Mouse (Mus musculus): ENCODE data around the gene Muc1. TPM values are rescaled to one million over a fixed set of nuclear protein-coding genes. Genes with fewer than 3 reads are reported as not detected.

The Muc1 gene
- polyA plus RNA-seq, 1 experiment from 2014 or later, result 0.90 TPM

DNA sequence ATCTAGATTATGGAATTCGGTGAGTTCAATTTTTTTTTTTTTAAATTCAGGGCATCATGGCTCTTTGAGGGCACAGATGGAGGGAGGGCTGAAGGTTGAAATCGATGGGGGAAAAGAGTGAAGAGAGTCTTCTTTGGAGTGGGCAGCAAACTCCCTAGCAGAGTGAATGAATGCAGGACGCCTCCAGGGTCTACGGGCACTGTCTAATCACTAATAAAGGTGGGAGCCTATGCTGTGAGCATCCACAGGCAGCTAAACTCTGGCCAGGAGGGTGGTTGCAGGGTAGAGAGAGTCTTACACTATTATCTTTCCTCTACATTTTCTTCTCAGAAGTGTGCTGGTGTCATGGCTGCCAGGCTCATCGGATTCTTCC, 25.7 kb upstream of the Muc1 start:
- WGBS, result 47% methylated on average over 5 of the region's 5 CpGs
- Histone ChIP-seq H3K27ac (replicated peaks; ENCODE audit: low read depth, low read length) (no peak overlapping the region), H3K9me3 (replicated peaks; ENCODE audit: control insufficient read depth, low read length) (no peaks in the 10 kb centered on the region), H3K4me2 (ENCODE audit: low read depth, low read length) (peak overlapping the region; percentile 47), H3K27me3 (ENCODE audit: control insufficient read depth, insufficient read depth, low read length) (no peaks in the 10 kb centered on the region), H3K4me1 (ENCODE audit: control insufficient read depth, insufficient read depth, low read length) (no peaks in the 10 kb centered on the region), H3K36me3 (replicated peaks; ENCODE audit: control insufficient read depth, insufficient read depth, low read depth, low read length) (peaks cover 6% of the 10 kb centered on the region), H3K9ac (replicated peaks; ENCODE audit: low read length) (peak overlapping the region; percentile 42), H3K4me3 (ENCODE audit: low read depth, low read length) (peak overlapping the region; percentile 49)
- DNase-seq (ENCODE audit: low spot score) (no peak), ATAC-seq (replicated peaks; ENCODE audit: insufficient number of reproducible peaks, low FRiP score, low TSS enrichment, low read depth) (no peak)

DNA sequence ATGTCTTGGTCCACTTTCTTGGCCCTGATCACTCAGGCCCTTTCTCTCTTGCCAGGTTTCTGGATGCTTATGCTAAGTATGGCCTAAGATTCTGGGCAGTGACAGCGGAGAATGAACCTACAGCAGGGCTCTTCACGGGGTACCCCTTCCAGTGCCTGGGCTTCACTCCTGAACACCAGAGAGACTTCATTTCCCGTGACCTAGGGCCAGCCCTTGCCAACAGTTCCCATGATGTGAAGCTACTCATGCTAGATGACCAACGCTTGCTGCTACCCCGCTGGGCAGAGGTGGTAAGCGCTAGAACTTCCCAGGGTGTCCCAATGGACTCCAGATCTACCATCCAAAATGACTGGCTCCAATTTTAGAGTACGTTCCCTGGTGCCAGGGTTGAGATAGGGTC, 22.8 kb upstream of the Muc1 start:
- peaks cover 6% of the 10 kb centered on the region for H3K36me3 ChIP-seq (replicated peaks; ENCODE audit: control insufficient read depth, insufficient read depth, low read depth, low read length)
- 96% methylated on average over 7 of the region's 7 CpGs for WGBS
- H3K4me2 ChIP-seq (ENCODE audit: low read depth, low read length), result no peak overlapping the region
- ATAC-seq (replicated peaks; ENCODE audit: insufficient number of reproducible peaks, low FRiP score, low TSS enrichment, low read depth) (no peak), DNase-seq (ENCODE audit: low spot score) (no peak)
- no peaks in the 10 kb centered on the region for H3K9me3 ChIP-seq (replicated peaks; ENCODE audit: control insufficient read depth, low read length)
- H3K4me1 ChIP-seq (ENCODE audit: control insufficient read depth, insufficient read depth, low read length), result no peaks in the 10 kb centered on the region
- H3K4me3 ChIP-seq (ENCODE audit: low read depth, low read length), result no peak overlapping the region
- H3K27me3 ChIP-seq (ENCODE audit: control insufficient read depth, insufficient read depth, low read length), result no peaks in the 10 kb centered on the region
- no peak overlapping the region for H3K27ac ChIP-seq (replicated peaks; ENCODE audit: low read depth, low read length)
- no peak overlapping the region for H3K9ac ChIP-seq (replicated peaks; ENCODE audit: low read length)

DNA sequence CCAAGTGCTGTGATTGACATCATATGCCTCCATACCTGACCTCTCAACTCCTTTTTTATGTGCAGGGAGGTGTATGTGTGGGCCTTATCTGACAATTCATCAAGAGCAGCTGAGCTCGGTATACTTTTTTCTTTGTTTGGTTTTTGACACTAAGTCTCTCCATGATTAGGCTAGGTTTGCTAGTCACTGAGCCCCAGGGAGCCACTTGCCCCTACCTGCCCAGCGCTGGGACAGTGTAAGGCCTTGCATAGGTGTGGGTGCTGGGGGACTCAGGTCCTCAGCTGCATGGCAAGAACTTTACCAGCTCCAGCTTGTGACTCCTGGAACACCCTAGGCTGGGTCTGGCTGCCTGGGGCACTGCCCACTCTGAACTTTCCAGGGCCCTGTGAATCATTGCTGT, 22.2 kb upstream of the Muc1 start:
- H3K27ac ChIP-seq (replicated peaks; ENCODE audit: low read depth, low read length), result no peak overlapping the region
- peaks cover 6% of the 10 kb centered on the region for H3K36me3 ChIP-seq (replicated peaks; ENCODE audit: control insufficient read depth, insufficient read depth, low read depth, low read length)
- no peak for DNase-seq (ENCODE audit: low spot score)
- no peaks in the 10 kb centered on the region for H3K9me3 ChIP-seq (replicated peaks; ENCODE audit: control insufficient read depth, low read length)
- no peaks in the 10 kb centered on the region for H3K4me1 ChIP-seq (ENCODE audit: control insufficient read depth, insufficient read depth, low read length)
- no peak for ATAC-seq (replicated peaks; ENCODE audit: insufficient number of reproducible peaks, low FRiP score, low TSS enrichment, low read depth)
- no peak overlapping the region for H3K4me3 ChIP-seq (ENCODE audit: low read depth, low read length)
- 94% methylated on average over 2 of the region's 2 CpGs for WGBS
- no peak overlapping the region for H3K9ac ChIP-seq (replicated peaks; ENCODE audit: low read length)
- no peaks in the 10 kb centered on the region for H3K27me3 ChIP-seq (ENCODE audit: control insufficient read depth, insufficient read depth, low read length)
- no peak overlapping the region for H3K4me2 ChIP-seq (ENCODE audit: low read depth, low read length)

DNA sequence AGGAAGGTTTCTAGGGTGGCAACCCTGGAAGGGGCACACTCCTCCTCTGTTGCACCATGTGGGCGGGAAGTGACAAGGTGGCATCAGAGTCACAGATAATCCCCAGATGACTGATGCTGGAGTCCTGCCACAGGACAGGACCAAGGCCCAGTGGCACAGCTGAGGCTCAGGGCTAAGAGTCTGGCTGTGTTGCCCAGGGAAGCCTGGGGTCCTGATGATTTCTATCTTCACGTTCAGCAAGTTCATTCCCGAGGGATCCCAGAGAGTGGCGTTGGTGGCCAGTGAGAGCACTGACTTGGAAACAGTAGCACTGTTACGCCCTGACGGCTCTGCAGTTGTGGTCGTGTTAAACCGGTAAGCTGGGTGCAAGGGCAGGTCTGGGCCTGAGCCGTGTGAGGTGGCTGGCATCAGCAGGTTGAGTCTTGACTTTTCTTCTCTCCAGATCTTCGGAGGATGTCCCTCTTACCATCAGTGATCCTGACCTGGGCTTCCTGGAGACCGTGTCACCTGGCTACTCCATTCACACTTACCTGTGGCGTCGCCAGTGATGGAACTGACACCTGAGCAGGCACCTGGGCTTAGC, 20.7 kb upstream of the Muc1 start:
- Histone ChIP-seq H3K4me2 (ENCODE audit: low read depth, low read length) (no peak overlapping the region), H3K9me3 (replicated peaks; ENCODE audit: control insufficient read depth, low read length) (no peaks in the 10 kb centered on the region), H3K4me1 (ENCODE audit: control insufficient read depth, insufficient read depth, low read length) (no peaks in the 10 kb centered on the region), H3K27ac (replicated peaks; ENCODE audit: low read depth, low read length) (no peak overlapping the region), H3K27me3 (ENCODE audit: control insufficient read depth, insufficient read depth, low read length) (no peaks in the 10 kb centered on the region), H3K36me3 (replicated peaks; ENCODE audit: control insufficient read depth, insufficient read depth, low read depth, low read length) (peaks cover 6% of the 10 kb centered on the region), H3K9ac (replicated peaks; ENCODE audit: low read length) (no peak overlapping the region), H3K4me3 (ENCODE audit: low read depth, low read length) (no peak overlapping the region)
- DNase-seq (ENCODE audit: low spot score), result no peak
- 92% methylated on average over 13 of the region's 13 CpGs for WGBS
- no peak for ATAC-seq (replicated peaks; ENCODE audit: insufficient number of reproducible peaks, low FRiP score, low TSS enrichment, low read depth)

DNA sequence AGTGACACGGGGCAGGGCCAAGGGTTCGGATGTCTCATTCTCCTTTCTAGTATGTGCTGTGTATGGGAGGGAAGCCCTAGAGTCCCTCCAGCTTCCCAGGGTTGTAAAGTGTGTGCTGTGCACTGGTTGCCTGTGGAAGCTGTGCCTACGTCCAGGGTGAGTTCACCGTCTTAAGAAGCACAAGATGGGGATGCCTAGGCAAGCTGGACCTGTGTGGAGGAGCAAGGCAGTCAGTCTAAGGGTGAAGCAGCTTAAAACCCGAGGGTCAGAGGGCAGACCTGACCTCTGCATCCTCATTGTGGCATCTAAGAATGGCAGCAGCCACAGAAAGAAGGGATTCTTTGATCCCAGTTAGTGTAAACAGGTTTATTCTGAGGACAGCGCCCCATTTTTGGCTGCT, 20.1 kb upstream of the Muc1 start:
- Histone ChIP-seq H3K36me3 (replicated peaks; ENCODE audit: control insufficient read depth, insufficient read depth, low read depth, low read length) (peaks cover 6% of the 10 kb centered on the region), H3K9ac (replicated peaks; ENCODE audit: low read length) (no peak overlapping the region), H3K27ac (replicated peaks; ENCODE audit: low read depth, low read length) (no peak overlapping the region), H3K9me3 (replicated peaks; ENCODE audit: control insufficient read depth, low read length) (no peaks in the 10 kb centered on the region), H3K4me2 (ENCODE audit: low read depth, low read length) (no peak overlapping the region), H3K27me3 (ENCODE audit: control insufficient read depth, insufficient read depth, low read length) (no peaks in the 10 kb centered on the region), H3K4me1 (ENCODE audit: control insufficient read depth, insufficient read depth, low read length) (no peaks in the 10 kb centered on the region), H3K4me3 (ENCODE audit: low read depth, low read length) (no peak overlapping the region)
- WGBS, result 84% methylated on average over 6 of the region's 6 CpGs
- ATAC-seq (replicated peaks; ENCODE audit: insufficient number of reproducible peaks, low FRiP score, low TSS enrichment, low read depth), result no peak
- no peak for DNase-seq (ENCODE audit: low spot score)

DNA sequence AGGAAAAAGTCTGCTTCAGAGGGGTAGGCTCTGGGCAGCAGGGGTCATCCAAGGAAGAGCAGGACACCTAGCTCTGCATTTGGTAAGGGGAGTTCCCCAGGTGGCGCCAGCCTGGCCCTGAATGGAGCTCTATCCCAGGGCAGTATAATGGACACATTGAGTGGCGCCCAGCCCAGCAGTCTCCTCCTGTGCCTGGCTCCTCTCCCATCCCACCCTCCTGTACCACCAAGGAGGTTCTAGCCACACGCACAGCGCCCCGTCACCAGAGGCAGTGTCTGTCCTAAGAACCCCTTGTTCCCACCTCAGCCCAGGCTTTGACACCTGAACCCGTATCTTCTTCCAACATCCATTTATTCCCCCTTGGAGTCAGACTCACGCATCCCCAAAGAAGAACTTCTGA, 19.1 kb upstream of the Muc1 start:
- DNase-seq (ENCODE audit: low spot score), result no peak
- no peak for ATAC-seq (replicated peaks; ENCODE audit: insufficient number of reproducible peaks, low FRiP score, low TSS enrichment, low read depth)
- 92% methylated on average over 7 of the region's 7 CpGs for WGBS

DNA sequence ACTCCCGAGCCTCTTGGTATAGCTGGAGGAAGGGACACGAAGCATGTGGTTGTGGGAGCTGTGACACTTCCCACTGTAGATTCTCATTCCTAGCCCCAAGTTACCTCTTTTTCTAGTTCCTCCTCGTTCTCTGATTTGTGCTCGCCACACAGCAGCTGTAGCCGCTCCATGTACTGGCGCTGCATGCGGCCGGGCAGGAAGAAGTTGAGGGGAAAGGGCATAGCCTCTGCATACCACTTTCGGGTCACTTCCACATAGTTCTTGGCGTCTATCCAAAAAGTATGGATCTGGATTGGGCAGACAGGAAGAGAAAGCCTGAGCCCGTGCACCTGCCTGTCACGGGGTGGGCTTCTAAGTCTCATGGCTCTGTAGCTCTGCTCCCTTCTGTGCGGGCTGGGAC, 18.7 kb upstream of the Muc1 start:
- DNase-seq (ENCODE audit: low spot score), result no peak
- H3K9ac ChIP-seq (replicated peaks; ENCODE audit: low read length), result no peak overlapping the region
- no peak for ATAC-seq (replicated peaks; ENCODE audit: insufficient number of reproducible peaks, low FRiP score, low TSS enrichment, low read depth)
- H3K4me1 ChIP-seq (ENCODE audit: control insufficient read depth, insufficient read depth, low read length), result no peaks in the 10 kb centered on the region
- H3K9me3 ChIP-seq (replicated peaks; ENCODE audit: control insufficient read depth, low read length), result no peaks in the 10 kb centered on the region
- no peak overlapping the region for H3K4me3 ChIP-seq (ENCODE audit: low read depth, low read length)
- no peak overlapping the region for H3K4me2 ChIP-seq (ENCODE audit: low read depth, low read length)
- 89% methylated on average over 13 of the region's 13 CpGs for WGBS
- no peaks in the 10 kb centered on the region for H3K27me3 ChIP-seq (ENCODE audit: control insufficient read depth, insufficient read depth, low read length)
- H3K36me3 ChIP-seq (replicated peaks; ENCODE audit: control insufficient read depth, insufficient read depth, low read depth, low read length), result peaks cover 6% of the 10 kb centered on the region
- no peak overlapping the region for H3K27ac ChIP-seq (replicated peaks; ENCODE audit: low read depth, low read length)

More for the DNA sequence above, 19.1 kb upstream of the Muc1 start:
- peaks cover 6% of the 10 kb centered on the region for H3K36me3 ChIP-seq (replicated peaks; ENCODE audit: control insufficient read depth, insufficient read depth, low read depth, low read length)
- H3K9ac ChIP-seq (replicated peaks; ENCODE audit: low read length), result no peak overlapping the region
- H3K4me1 ChIP-seq (ENCODE audit: control insufficient read depth, insufficient read depth, low read length), result no peaks in the 10 kb centered on the region
- no peak overlapping the region for H3K4me3 ChIP-seq (ENCODE audit: low read depth, low read length)
- H3K9me3 ChIP-seq (replicated peaks; ENCODE audit: control insufficient read depth, low read length), result no peaks in the 10 kb centered on the region
- H3K4me2 ChIP-seq (ENCODE audit: low read depth, low read length), result no peak overlapping the region
- no peak overlapping the region for H3K27ac ChIP-seq (replicated peaks; ENCODE audit: low read depth, low read length)
- no peaks in the 10 kb centered on the region for H3K27me3 ChIP-seq (ENCODE audit: control insufficient read depth, insufficient read depth, low read length)

DNA sequence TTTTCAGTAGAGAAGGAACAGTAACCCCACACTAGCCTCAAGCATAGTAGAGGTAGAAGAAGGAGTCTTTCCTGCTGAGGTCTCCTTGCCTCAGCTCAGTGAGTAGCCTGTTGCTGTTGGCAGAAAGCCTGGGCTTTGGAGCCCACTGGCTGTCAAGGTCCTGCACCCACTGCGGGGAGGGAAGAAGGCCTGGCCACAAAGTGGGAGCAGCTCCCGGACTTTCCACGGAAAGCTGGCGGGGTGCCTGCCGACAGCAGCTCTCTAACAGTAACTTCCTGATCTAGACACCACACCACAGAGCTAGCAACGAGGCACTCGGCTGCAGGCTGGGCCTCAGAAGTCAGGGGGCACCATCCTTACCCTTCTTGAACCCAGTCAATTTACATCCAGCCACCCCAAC, 18.1 kb upstream of the Muc1 start:
- WGBS, result 81% methylated on average over 7 of the region's 7 CpGs
- Histone ChIP-seq H3K27me3 (ENCODE audit: control insufficient read depth, insufficient read depth, low read length) (no peaks in the 10 kb centered on the region), H3K4me3 (ENCODE audit: low read depth, low read length) (no peak overlapping the region), H3K27ac (replicated peaks; ENCODE audit: low read depth, low read length) (no peak overlapping the region), H3K9me3 (replicated peaks; ENCODE audit: control insufficient read depth, low read length) (no peaks in the 10 kb centered on the region), H3K36me3 (replicated peaks; ENCODE audit: control insufficient read depth, insufficient read depth, low read depth, low read length) (peaks cover 6% of the 10 kb centered on the region), H3K9ac (replicated peaks; ENCODE audit: low read length) (no peak overlapping the region), H3K4me1 (ENCODE audit: control insufficient read depth, insufficient read depth, low read length) (peaks cover 3% of the 10 kb centered on the region; the same call in 1 of the 2 replicates), H3K4me2 (ENCODE audit: low read depth, low read length) (no peak overlapping the region)
- no peak for DNase-seq (ENCODE audit: low spot score)
- ATAC-seq (replicated peaks; ENCODE audit: insufficient number of reproducible peaks, low FRiP score, low TSS enrichment, low read depth), result no peak
